Mouse (Mus musculus) ovary, adult 2 months (tissue): Measurements from ENCODE around the gene Nfkbiz. TPM values are rescaled to one million over a fixed set of nuclear protein-coding genes. Genes with fewer than 3 reads are reported as not detected.

Experiments used
- polyA plus RNA-seq: library from polyadenylated mRNA; depleted of rRNA; stranded (reverse); fragments of >200 nt; gene quantifications from 2 replicates; pipeline ENCODE4 v1.2.3, GENCODE M21; 2012; rRNA removed

The Nfkbiz gene
- polyA plus RNA-seq: 8.4 and 14.3 TPM in 2 replicates

GRCm38 (mm10) chr16:55838510-55839474, at the start of gene Nfkbiz:
Gene Nfkbiz, minus strand, starts transcription at chr16:55838899.

Other genes with a start within 250 kb of the Nfkbiz start
- gene Nxpe3, start 56.4 kb upstream of the Nfkbiz start, polyA plus RNA-seq: 0.53 and 0.75 TPM in 2 replicates
- 0.64 and 0.74 TPM in 2 replicates for gene Cep97, start 96.0 kb upstream of the Nfkbiz start, polyA plus RNA-seq
- 83.0 and 88.8 TPM in 2 replicates for gene Rpl24, start 127.4 kb upstream of the Nfkbiz start, polyA plus RNA-seq
- gene Zbtb11, start 135.0 kb upstream of the Nfkbiz start, polyA plus RNA-seq: 5.3 and 6.1 TPM in 2 replicates
- 4.1 and 5.8 TPM in 2 replicates for gene Pcnp, start 190.8 kb upstream of the Nfkbiz start, polyA plus RNA-seq
- gene Trmt10c, start 198.9 kb upstream of the Nfkbiz start, polyA plus RNA-seq: 4.0 and 5.1 TPM in 2 replicates
- 1.3 and 1.9 TPM in 2 replicates for gene Senp7, start 209.4 kb upstream of the Nfkbiz start, polyA plus RNA-seq